Mouse (Mus musculus) lung, embryonic 14.5 days (tissue): ENCODE data around the gene Slc41a2. TPM values are rescaled to one million over a fixed set of nuclear protein-coding genes. Genes with fewer than 3 reads are reported as not detected.
"Not testable (repeated sequence)": the region's sequence is repeated elsewhere in the genome, so short reads cannot be mapped to it uniquely, and the experiment has no call there.

Experiments used
- ATAC-seq: fragments of 200-750 bp; cut with Nextera tagmentation; 2 replicates; pipeline ENCODE4 v1.8.0; 2017; ENCODE audit warnings: mild to moderate bottlenecking, moderate TSS enrichment, moderate library complexity; ENCODE audit not compliant: insufficient read depth
- DNase-seq: peaks from one replicate; pipeline ENCODE4 v3.0.0-alpha.2; 2015
- H3K27ac ChIP-seq: fragments of 300-500 bp; sonication (generic); 2 replicates; pipeline ENCODE4 v1.5.1; 2014; ENCODE audit warnings: low read depth, mild to moderate bottlenecking, moderate library complexity
- H3K27me3 ChIP-seq: fragments of 300-500 bp; sonication (generic); 2 replicates; pipeline ENCODE4 v1.6.1; 2014; ENCODE audit warnings: low read length, control low read depth; ENCODE audit not compliant: insufficient read depth
- H3K36me3 ChIP-seq: fragments of 300-500 bp; sonication (generic); 2 replicates; pipeline ENCODE4 v1.6.1; 2014; ENCODE audit warnings: control low read depth; ENCODE audit not compliant: insufficient read depth
- H3K4me1 ChIP-seq: fragments of 300-500 bp; sonication (generic); 2 replicates; pipeline ENCODE4 v1.6.1; 2014; ENCODE audit warnings: antibody characterized with exemption, control low read depth; ENCODE audit not compliant: insufficient read depth
- H3K4me2 ChIP-seq: fragments of 300-500 bp; sonication (generic); 2 replicates; pipeline ENCODE4 v1.6.1; 2014; ENCODE audit warnings: mild to moderate bottlenecking
- H3K4me3 ChIP-seq: fragments of 300-500 bp; sonication (generic); 2 replicates; pipeline ENCODE4 v1.5.1; 2014; ENCODE audit warnings: low read depth, low read length
- H3K9ac ChIP-seq: fragments of 300-500 bp; sonication (generic); 2 replicates; pipeline ENCODE4 v1.6.1; 2014
- H3K9me3 ChIP-seq: fragments of 300-500 bp; sonication (generic); 2 replicates; pipeline ENCODE4 v1.6.1; 2016; ENCODE audit warnings: low read depth, low read length, control low read depth
- CTCF ChIP-seq: IDR thresholded peaks from 2 replicates; pipeline ENCODE4 v1.5.1; 2016; ENCODE audit warnings: antibody characterized with exemption, low read depth
- WGBS: fragments of 180-500 bp; shearing (Covaris S2); extraction: QIAGEN DNeasy Blood & Tissue Kit; methylation state at CpG from one replicate; pipeline ENCODE4 v1.1.7; 2014; 5-methylcytosine and 5-hydroxymethylcytosine counted together
- polyA plus RNA-seq: library from polyadenylated mRNA; unstranded; fragments of >200 nt; fragmentation: Nextera tagmentation; extraction: Ambion mirVana; gene quantifications from 2 replicates; pipeline ENCODE4 v1.2.1, GENCODE M21; 2014

The Slc41a2 gene
- polyA plus RNA-seq, 1 experiment from 2014 or later: 0.46 TPM

GRCm38 (mm10) chr10:83380501-83380900 is 42.8 kb upstream of the Slc41a2 start:
- no peak for TF ChIP-seq CTCF
- Histone ChIP-seq H3K27me3 (no peaks in the 10 kb centered on the region), H3K27ac (no peak overlapping the region), H3K4me1 (no peaks in the 10 kb centered on the region; the same call in 1 of the 2 replicates), H3K4me2 (no peak overlapping the region), H3K9ac (no peak overlapping the region), H3K9me3 (no peaks in the 10 kb centered on the region), H3K4me3 (no peak overlapping the region), H3K36me3 (0 out of 2 replicates have a peak, but pooled peaks cover 6% of the 10 kb centered on the region)
- 94% methylated on average over 2 of the region's 2 CpGs for WGBS
- DNase-seq: no peak
- ATAC-seq: no peak

GRCm38 (mm10) chr10:83378083-83378833 is 40.6 kb upstream of the Slc41a2 start:
- no peak for TF ChIP-seq CTCF
- Histone ChIP-seq H3K4me1 (no peaks in the 10 kb centered on the region; the same call in 1 of the 2 replicates), H3K27ac (no peak overlapping the region), H3K4me3 (no peak overlapping the region), H3K4me2 (no peak overlapping the region), H3K27me3 (no peaks in the 10 kb centered on the region), H3K36me3 (peaks cover 12% of the 10 kb centered on the region; the same call in 1 of the 2 replicates), H3K9me3 (no peaks in the 10 kb centered on the region), H3K9ac (no peak overlapping the region)
- peak; percentile 67 for ATAC-seq
- peak; percentile 85 for DNase-seq
- 69% methylated on average over 9 of the region's 9 CpGs for WGBS

GRCm38 (mm10) chr10:83376911-83377682 is 39.4 kb upstream of the Slc41a2 start:
- Histone ChIP-seq H3K36me3 (peaks cover 20% of the 10 kb centered on the region; the same call in 1 of the 2 replicates), H3K4me2 (no peak overlapping the region), H3K27me3 (no peaks in the 10 kb centered on the region), H3K4me1 (no peaks in the 10 kb centered on the region; the same call in 1 of the 2 replicates), H3K27ac (no peak overlapping the region), H3K4me3 (no peak overlapping the region), H3K9me3 (no peaks in the 10 kb centered on the region), H3K9ac (no peak overlapping the region)
- ATAC-seq: no peak
- no peak for TF ChIP-seq CTCF
- 87% methylated on average over 8 of the region's 8 CpGs for WGBS
- DNase-seq: no peak

- not testable (repeated sequence) for H3K9ac ChIP-seq, H3K4me1 ChIP-seq, H3K9me3 ChIP-seq, DNase-seq, H3K27ac ChIP-seq, H3K4me3 ChIP-seq, H3K4me2 ChIP-seq, H3K27me3 ChIP-seq, ATAC-seq
- WGBS: 92% methylated on average over 5 of the region's 5 CpGs
- H3K36me3 ChIP-seq: peaks cover 37% of the 10 kb centered on the region
Measured at GRCm38 (mm10) chr10:83375458-83375857, 37.8 kb upstream of the Slc41a2 start.

GRCm38 (mm10) chr10:83374045-83374656 is 36.5 kb upstream of the Slc41a2 start:
- 66% methylated on average over 3 of the region's 3 CpGs for WGBS
- ATAC-seq (peak; percentile 28; the same call in 1 of the 2 replicates), DNase-seq (peak; percentile 38)
- Histone ChIP-seq H3K27me3 (no peaks in the 10 kb centered on the region), H3K4me1 (no peaks in the 10 kb centered on the region; the same call in 1 of the 2 replicates), H3K9me3 (no peaks in the 10 kb centered on the region), H3K36me3 (peaks cover 45% of the 10 kb centered on the region), H3K4me2 (no peak overlapping the region), H3K27ac (peak overlapping the region; percentile 48; the same call in 1 of the 2 replicates), H3K4me3 (no peak overlapping the region), H3K9ac (no peak overlapping the region)
- no peak for TF ChIP-seq CTCF

GRCm38 (mm10) chr10:83368918-83369317 is 31.2 kb upstream of the Slc41a2 start:
- 55% methylated on average over 5 of the region's 5 CpGs for WGBS
- ATAC-seq (no peak), DNase-seq (no peak)

More at GRCm38 (mm10) chr10:83368918-83369317, 31.2 kb upstream of the Slc41a2 start:
- H3K9ac ChIP-seq: no peak overlapping the region
- no peak for TF ChIP-seq CTCF
- H3K36me3 ChIP-seq: peaks cover 87% of the 10 kb centered on the region
- H3K27me3 ChIP-seq: no peaks in the 10 kb centered on the region
- no peaks in the 10 kb centered on the region for H3K4me1 ChIP-seq
- no peak overlapping the region for H3K27ac ChIP-seq
- no peak overlapping the region for H3K4me3 ChIP-seq
- H3K4me2 ChIP-seq: no peak overlapping the region
- H3K9me3 ChIP-seq: no peaks in the 10 kb centered on the region
